24 mouse cellular contexts compared by ENCODE assay signal in genomic region chr7:78565386-78565785, GRCm38 (mm10).
DNase-seq lines count a peak whose midpoint lies in the region; ATAC-seq and TF ChIP-seq lines count a peak whose summit lies in the region.
"Had no signal": no experiment of that assay in that cellular context is flagged by ENCODE, and none has a peak within 500 bp of the region (broad histone marks: within the 10 kb centered on the region; RNA-seq: fewer than 3 reads in every experiment).

No protein-coding gene starts in this region.

- H3K4me3 ChIP-seq in cerebellum, adult 2 months (replicated peaks; ENCODE audit: insufficient read depth, low read depth, low read length): no peak overlapping the region
- H3K4me3 ChIP-seq in midbrain, embryonic 11.5 days (ENCODE audit: low read depth, low read length): no peak overlapping the region
- H3K4me3 ChIP-seq in midbrain, embryonic 16.5 days (ENCODE audit: low read depth, low read length): no peak overlapping the region
- H3K4me3 ChIP-seq: embryonic facial prominence, embryonic 13.5 days; embryonic facial prominence, embryonic 15.5 days; erythroblast, embryonic 14.5 days; forebrain, embryonic 10.5 days; forebrain, embryonic 12.5 days had no signal

- no peak for ATAC-seq in cerebellum, adult (ENCODE audit: insufficient number of reproducible peaks, low FRiP score, low TSS enrichment)
- ATAC-seq in midbrain, embryonic 11.5 days (ENCODE audit: low FRiP score): no peak
- ATAC-seq in midbrain, embryonic 16.5 days: no peak
- ATAC-seq: activated CD4-positive, CD25-positive, alpha-beta regulatory T cell, adult 4 months; CD4-positive, CD25-positive, alpha-beta regulatory T cell, adult 4 months; forebrain, embryonic 14.5 days; forebrain, postnatal 0 days; Patski had no signal

- no peaks in the 10 kb centered on the region for H3K27me3 ChIP-seq in cerebellum, adult 2 months (ENCODE audit: control insufficient read depth, insufficient read depth, low read length)
- H3K27me3 ChIP-seq in midbrain, embryonic 11.5 days (ENCODE audit: control insufficient read depth, insufficient read depth, low read length): no peaks in the 10 kb centered on the region
- no peaks in the 10 kb centered on the region; the same call in 1 of the 2 replicates for H3K27me3 ChIP-seq in midbrain, embryonic 16.5 days (ENCODE audit: control insufficient read depth, insufficient read depth, low read depth, low read length)
- H3K27me3 ChIP-seq: Patski had no signal

- H3K9me3 ChIP-seq in midbrain, embryonic 11.5 days (ENCODE audit: control insufficient read depth, low read length): no peaks in the 10 kb centered on the region
- H3K9me3 ChIP-seq in midbrain, embryonic 16.5 days (replicated peaks; ENCODE audit: control insufficient read depth, low read length, poor library complexity, severe bottlenecking): no peaks in the 10 kb centered on the region
- H3K9me3 ChIP-seq: embryonic facial prominence, embryonic 13.5 days; embryonic facial prominence, embryonic 15.5 days; forebrain, embryonic 10.5 days; forebrain, embryonic 12.5 days; G1E had no signal

- H3K27ac ChIP-seq in cerebellum, adult 2 months (ENCODE audit: insufficient read depth, low read length): peak overlapping the region; percentile 66; the same call in 1 of the 2 replicates
- no peak overlapping the region for H3K27ac ChIP-seq in midbrain, embryonic 11.5 days (ENCODE audit: low read depth, low read length)
- no peak overlapping the region for H3K27ac ChIP-seq in midbrain, embryonic 16.5 days (ENCODE audit: low read length)
- H3K27ac ChIP-seq: embryonic facial prominence, embryonic 13.5 days; embryonic facial prominence, embryonic 15.5 days; forebrain, embryonic 10.5 days; forebrain, embryonic 12.5 days had no signal

- no peak for TF ChIP-seq CTCF in cerebellum, adult 2 months (IDR thresholded peaks at IDR 0.05; ENCODE audit: borderline replicate concordance, insufficient read depth, low read depth, low read length)

- WGBS in cerebellum, adult 2 months: 61% methylated on average over 3 of the region's 3 CpGs
- WGBS in midbrain, embryonic 11.5 days: 95% methylated on average over 3 of the region's 3 CpGs
- 95% methylated on average over 3 of the region's 3 CpGs for WGBS in midbrain, embryonic 16.5 days

- H3K36me3 ChIP-seq in midbrain, embryonic 11.5 days (ENCODE audit: control insufficient read depth, insufficient read depth, low read length): no peaks in the 10 kb centered on the region
- no peaks in the 10 kb centered on the region for H3K36me3 ChIP-seq in midbrain, embryonic 16.5 days (ENCODE audit: control insufficient read depth, insufficient read depth, low read length)
- H3K36me3 ChIP-seq: embryonic facial prominence, embryonic 13.5 days; embryonic facial prominence, embryonic 15.5 days; forebrain, embryonic 10.5 days; forebrain, embryonic 12.5 days; G1E had no signal

- no peak overlapping the region for H3K9ac ChIP-seq in midbrain, embryonic 11.5 days (ENCODE audit: low read length)
- H3K9ac ChIP-seq in midbrain, embryonic 16.5 days (ENCODE audit: low read depth, low read length): no peak overlapping the region
- H3K9ac ChIP-seq: embryonic facial prominence, embryonic 13.5 days; embryonic facial prominence, embryonic 15.5 days; forebrain, embryonic 12.5 days; forebrain, postnatal 0 days had no signal

- no peak for TF ChIP-seq POLR2A in cerebellum, adult 2 months (IDR thresholded peaks at IDR 0.05; ENCODE audit: borderline replicate concordance, insufficient read depth, low read length)

- peak; percentile 57 for DNase-seq in cerebellum, adult 11-12 months
- peak in 1 of 2 experiments; percentile 73 for DNase-seq in cerebellum, adult 2 months
- no peak for DNase-seq in cerebellum, postnatal 10 days
- peak; percentile 69 for DNase-seq in cerebellum, adult 9-11 months
- no peak for DNase-seq in cerebellum, adult 11 months
- DNase-seq in midbrain, embryonic 11.5 days (ENCODE audit: low spot score, missing footprints): peak; percentile 41
- DNase-seq: adrenal gland, adult 8-10 months; adrenal gland, postnatal 14 days; adrenal gland, postnatal 36 days; B cell, adult 2 months; embryo, embryonic 11 days; forebrain, postnatal 0 days had no signal

- H3K4me2 ChIP-seq in midbrain, embryonic 11.5 days: no peak overlapping the region
- H3K4me2 ChIP-seq in midbrain, embryonic 16.5 days (ENCODE audit: low read length): no peak overlapping the region
- H3K4me2 ChIP-seq: embryonic facial prominence, embryonic 13.5 days; embryonic facial prominence, embryonic 15.5 days; forebrain, embryonic 12.5 days had no signal

- H3K4me1 ChIP-seq in cerebellum, adult 2 months (ENCODE audit: control insufficient read depth, insufficient read depth, low read length): peaks cover 49% of the 10 kb centered on the region
- H3K4me1 ChIP-seq in midbrain, embryonic 11.5 days (ENCODE audit: control insufficient read depth, insufficient read depth, low read length): no peaks in the 10 kb centered on the region
- H3K4me1 ChIP-seq in midbrain, embryonic 16.5 days (ENCODE audit: control insufficient read depth, insufficient read depth, low read length): peaks cover 8% of the 10 kb centered on the region

Comparison
In these comparisons a context has a peak if more than half of its experiments do, and no peak if none do; other contexts are left out.
1. DNase-seq: peak in cerebellum, adult 11-12 months (single experiment), cerebellum, adult 9-11 months (single experiment) and midbrain, embryonic 11.5 days (single experiment); none in cerebellum, postnatal 10 days (0 of 2) and cerebellum, adult 11 months (single experiment).